Mouse (Mus musculus): Measurements from ENCODE around the gene Vangl1. TPM values are rescaled to one million over a fixed set of nuclear protein-coding genes. Genes with fewer than 3 reads are reported as not detected.

Vangl1 gene
- polyA plus RNA-seq, 1 experiment from 2014 or later, result 52.9 TPM

Other genes with a start within 250 kb of the Vangl1 start
- 0.09 and 0.19 TPM in 2 replicates for gene Nhlh2, start 194.6 kb downstream of the Vangl1 start, polyA plus RNA-seq (2014; fragmentation: Nextera tagmentation; extraction: Ambion mirVana)
- gene Casq2, start 118.3 kb downstream of the Vangl1 start, polyA plus RNA-seq (2014; fragmentation: Nextera tagmentation; extraction: Ambion mirVana), result 0.95 and 1.2 TPM in 2 replicates

Data from liver, embryonic 11.5 days (tissue).